Mouse (Mus musculus) granulocyte monocyte progenitor cell, adult 5-6 weeks (primary cell): ENCODE measurements at regions not wholly inside any gene's neighbourhood (a gene's known extent, or its start where the extent isn't known, plus 50 kb on each side); places are given as distances from the start of the nearest gene placed in this dataset.
"Not testable (repeated sequence)": the region's sequence is repeated elsewhere in the genome, so short reads cannot be mapped to it uniquely, and the experiment has no call there.

Experiments used
- ATAC-seq: replicated peaks from 2 replicates; pipeline ENCODE4 v1.8.0; 2016; ENCODE audit warnings: mild to moderate bottlenecking, moderate TSS enrichment, inconsistent platforms; ENCODE audit not compliant: poor library complexity, severe bottlenecking

GRCm38 (mm10) chr8:93443631-93444030 lies 64.1 kb upstream of the Ces1h start:
- ATAC-seq: not testable (repeated sequence)

GRCm38 (mm10) chr8:93441936-93442335 lies 62.4 kb upstream of the Ces1h start:
- ATAC-seq: no peak

GRCm38 (mm10) chr8:93436586-93436985 lies 57.1 kb upstream of the Ces1h start:
- not testable (repeated sequence) for ATAC-seq

- ATAC-seq: peak; percentile 53; the same call in 1 of the 2 replicates
Observed at GRCm38 (mm10) chr8:93430637-93431036, 51.1 kb upstream of the Ces1h start.
